Mouse (Mus musculus): ENCODE data around the gene Gga2. TPM values are rescaled to one million over a fixed set of nuclear protein-coding genes. Genes with fewer than 3 reads are reported as not detected.

The Gga2 gene
- polyA plus RNA-seq, 1 experiment from 2014 or later, result 63.7 TPM

DNA sequence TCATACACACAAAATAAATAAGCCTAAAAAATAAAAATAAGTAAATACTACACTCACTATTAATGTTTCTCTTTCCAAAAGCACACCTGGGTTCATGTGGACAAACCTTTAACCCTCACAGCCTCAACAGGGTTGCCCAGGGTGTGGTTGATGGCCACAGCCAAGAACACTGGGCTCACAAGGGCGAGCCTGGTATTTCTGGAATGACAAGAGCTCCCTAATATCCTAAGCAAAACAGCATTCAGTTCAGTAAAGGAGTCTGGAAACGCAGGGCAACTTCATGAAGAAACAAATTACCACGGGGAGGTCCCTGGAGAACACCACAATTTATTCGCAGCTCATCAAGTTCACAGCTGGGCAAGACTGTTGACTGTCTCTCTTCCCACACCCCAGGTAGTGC, 73.5 kb downstream of the Gga2 start:
- Histone ChIP-seq H3K9me3 (no peaks in the 10 kb centered on the region), H3K27ac (no peak overlapping the region), H3K27me3 (replicated peaks) (no peaks in the 10 kb centered on the region), H3K4me3 (no peak overlapping the region), H3K9ac (no peak overlapping the region), H3K4me2 (no peak overlapping the region), H3K36me3 (replicated peaks) (no peaks in the 10 kb centered on the region), H3K4me1 (no peaks in the 10 kb centered on the region)
- WGBS, result 69% methylated on average over 4 of the region's 4 CpGs
- no peak for ATAC-seq (replicated peaks)

DNA sequence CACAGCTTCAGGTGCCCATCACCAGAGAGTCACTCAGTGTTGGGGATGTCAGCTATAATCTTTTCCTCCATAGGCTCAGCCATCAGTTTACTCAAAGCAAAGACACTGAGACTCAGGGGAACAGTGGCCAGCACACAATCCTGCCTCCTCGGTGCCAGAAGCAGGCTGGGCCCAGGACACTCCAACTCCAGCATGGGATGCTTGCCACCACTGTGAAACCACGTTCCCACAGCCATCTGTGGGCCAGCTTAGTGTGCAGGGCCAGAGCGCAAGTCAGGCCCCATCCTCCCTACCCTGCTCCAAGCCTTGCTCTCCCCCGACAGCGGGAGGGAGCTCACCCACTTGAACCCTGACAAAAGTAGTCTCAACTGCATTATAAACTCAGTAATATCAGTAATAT, 74.8 kb downstream of the Gga2 start:
- Histone ChIP-seq H3K4me1 (no peaks in the 10 kb centered on the region), H3K9ac (no peak overlapping the region), H3K36me3 (replicated peaks) (no peaks in the 10 kb centered on the region), H3K4me3 (no peak overlapping the region), H3K9me3 (no peaks in the 10 kb centered on the region), H3K27ac (no peak overlapping the region), H3K4me2 (no peak overlapping the region), H3K27me3 (replicated peaks) (no peaks in the 10 kb centered on the region)
- no peak for ATAC-seq (replicated peaks)
- 82% methylated on average over 5 of the region's 5 CpGs for WGBS

DNA sequence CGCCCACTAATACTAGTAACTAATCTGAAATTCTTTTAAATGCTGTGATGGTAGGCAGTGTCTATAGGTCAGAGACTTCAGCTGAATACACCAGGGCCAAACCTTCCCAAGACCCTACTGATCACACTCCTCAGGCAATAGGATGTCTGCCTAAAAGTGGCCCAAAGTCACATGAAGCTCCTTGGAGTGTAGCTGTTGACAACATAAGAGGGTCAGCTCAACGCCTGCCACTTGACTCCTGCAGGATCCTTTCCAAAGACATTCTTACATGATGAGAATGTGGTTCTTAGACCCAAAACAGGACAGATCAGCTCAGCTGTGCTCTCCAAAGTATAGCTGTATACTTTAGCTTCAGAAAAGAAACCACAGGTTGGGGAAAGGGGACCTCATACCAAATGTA, 78.7 kb downstream of the Gga2 start:
- no peaks in the 10 kb centered on the region for H3K36me3 ChIP-seq (replicated peaks)
- ATAC-seq (replicated peaks), result no peak
- no peaks in the 10 kb centered on the region for H3K27me3 ChIP-seq (replicated peaks)
- no peak overlapping the region for H3K4me3 ChIP-seq
- H3K27ac ChIP-seq, result no peak overlapping the region
- no peaks in the 10 kb centered on the region for H3K4me1 ChIP-seq
- no peak overlapping the region for H3K9ac ChIP-seq
- H3K9me3 ChIP-seq, result no peaks in the 10 kb centered on the region
- 90% methylated on average over 2 of the region's 2 CpGs for WGBS
- H3K4me2 ChIP-seq, result no peak overlapping the region

DNA sequence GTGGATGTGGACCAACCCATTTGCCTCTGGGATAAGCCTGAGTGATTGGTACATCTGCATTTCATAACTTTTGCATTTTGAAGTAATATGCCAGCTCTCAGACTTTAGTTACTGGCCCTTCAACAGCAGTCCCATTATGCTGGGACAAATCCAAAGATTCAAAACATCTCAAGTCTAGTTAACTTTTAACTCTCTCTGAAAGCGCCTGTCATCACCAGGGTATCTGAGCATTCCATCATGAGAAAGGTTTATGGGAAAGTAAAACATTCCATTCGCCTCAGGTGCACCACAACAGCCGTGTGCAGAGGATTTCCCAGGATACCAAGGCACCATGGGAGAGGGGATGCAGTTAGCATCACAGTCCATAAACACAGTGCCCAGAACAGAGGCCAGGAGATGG, 79.4 kb downstream of the Gga2 start:
- no peak overlapping the region for H3K4me3 ChIP-seq
- no peak overlapping the region for H3K9ac ChIP-seq
- no peaks in the 10 kb centered on the region for H3K4me1 ChIP-seq
- ATAC-seq (replicated peaks), result no peak
- no peaks in the 10 kb centered on the region for H3K36me3 ChIP-seq (replicated peaks)
- 93% methylated on average over 3 of the region's 3 CpGs for WGBS
- H3K4me2 ChIP-seq, result no peak overlapping the region
- H3K27ac ChIP-seq, result no peak overlapping the region
- no peaks in the 10 kb centered on the region for H3K9me3 ChIP-seq
- H3K27me3 ChIP-seq (replicated peaks), result no peaks in the 10 kb centered on the region

DNA sequence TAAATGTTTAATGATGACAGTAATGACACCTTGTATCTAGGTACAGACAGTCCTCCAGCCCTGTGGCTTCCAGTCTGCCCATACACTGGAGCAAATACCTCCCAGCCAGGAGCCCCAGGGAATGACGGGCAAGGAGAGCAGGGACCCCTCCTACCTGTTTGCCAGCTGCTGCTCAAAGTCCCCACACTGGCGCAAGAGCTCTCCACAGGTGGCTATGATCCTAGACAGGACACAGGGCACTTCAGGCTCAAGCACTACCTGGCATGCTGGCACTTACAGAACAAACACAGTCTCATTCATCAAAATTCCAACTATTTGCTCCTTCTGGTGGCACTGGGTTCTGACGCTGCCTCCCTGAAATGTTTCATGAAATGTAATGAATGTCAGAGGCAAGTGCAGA, 80.0 kb downstream of the Gga2 start:
- no peak overlapping the region for H3K4me3 ChIP-seq
- H3K36me3 ChIP-seq (replicated peaks), result no peaks in the 10 kb centered on the region
- WGBS, result 86% methylated on average over 3 of the region's 3 CpGs
- ATAC-seq (replicated peaks), result no peak
- no peak overlapping the region for H3K9ac ChIP-seq
- no peaks in the 10 kb centered on the region for H3K9me3 ChIP-seq
- no peaks in the 10 kb centered on the region for H3K4me1 ChIP-seq
- H3K27me3 ChIP-seq (replicated peaks), result no peaks in the 10 kb centered on the region
- no peak overlapping the region for H3K27ac ChIP-seq
- no peak overlapping the region for H3K4me2 ChIP-seq

DNA sequence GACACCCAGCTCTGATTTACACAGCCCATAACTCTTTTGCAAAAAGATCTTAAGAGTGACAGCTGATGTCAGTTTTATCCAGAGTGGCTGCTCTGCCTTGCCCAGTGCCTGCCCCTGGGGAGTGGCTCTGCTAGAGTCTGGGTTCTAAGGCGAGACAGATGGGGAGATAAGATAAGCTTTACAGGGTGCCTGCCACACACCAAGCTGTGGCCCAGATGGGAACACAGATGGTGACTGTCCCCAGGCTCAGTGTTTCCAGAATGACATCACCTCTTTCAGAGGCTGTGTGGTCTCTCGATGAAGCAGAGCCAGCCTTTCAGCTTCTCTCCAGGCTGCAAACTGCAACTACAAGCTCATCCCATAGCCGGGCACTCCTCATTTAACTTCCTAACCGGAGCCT, 81.3 kb downstream of the Gga2 start:
- no peak overlapping the region for H3K9ac ChIP-seq
- no peaks in the 10 kb centered on the region for H3K4me1 ChIP-seq
- H3K9me3 ChIP-seq, result no peaks in the 10 kb centered on the region
- 28% methylated on average over 4 of the region's 4 CpGs for WGBS
- H3K27ac ChIP-seq, result no peak overlapping the region
- H3K4me2 ChIP-seq, result no peak overlapping the region
- 0 out of 2 replicates have a peak, but pooled peaks have one; percentile 33 for ATAC-seq (replicated peaks)
- H3K4me3 ChIP-seq, result no peak overlapping the region
- H3K36me3 ChIP-seq (replicated peaks), result no peaks in the 10 kb centered on the region
- H3K27me3 ChIP-seq (replicated peaks), result no peaks in the 10 kb centered on the region

DNA sequence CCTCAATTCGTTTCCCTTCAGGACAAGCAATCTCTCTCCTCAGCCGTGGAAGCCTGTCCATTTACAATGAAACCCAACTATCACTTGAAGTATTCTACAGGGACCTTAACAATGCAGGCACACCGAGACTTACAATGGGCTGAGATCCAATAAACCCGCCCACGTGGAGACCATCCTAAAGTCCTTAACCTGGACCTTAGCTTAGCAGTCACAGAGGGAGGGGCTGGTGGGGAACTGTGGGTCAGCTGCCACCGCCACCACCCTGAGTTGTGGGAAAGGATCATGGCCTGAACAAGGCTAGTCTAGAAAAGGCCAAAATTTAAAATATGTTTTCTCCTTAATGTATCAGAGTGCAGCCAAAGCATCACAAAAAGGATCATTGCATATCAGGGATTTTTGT, 81.8 kb downstream of the Gga2 start:
- Histone ChIP-seq H3K27me3 (replicated peaks) (no peaks in the 10 kb centered on the region), H3K4me1 (no peaks in the 10 kb centered on the region), H3K4me3 (no peak overlapping the region), H3K9me3 (no peaks in the 10 kb centered on the region), H3K27ac (no peak overlapping the region), H3K36me3 (replicated peaks) (no peaks in the 10 kb centered on the region), H3K4me2 (no peak overlapping the region), H3K9ac (no peak overlapping the region)
- no peak for ATAC-seq (replicated peaks)
- WGBS, result 54% methylated on average over 6 of the region's 6 CpGs

DNA sequence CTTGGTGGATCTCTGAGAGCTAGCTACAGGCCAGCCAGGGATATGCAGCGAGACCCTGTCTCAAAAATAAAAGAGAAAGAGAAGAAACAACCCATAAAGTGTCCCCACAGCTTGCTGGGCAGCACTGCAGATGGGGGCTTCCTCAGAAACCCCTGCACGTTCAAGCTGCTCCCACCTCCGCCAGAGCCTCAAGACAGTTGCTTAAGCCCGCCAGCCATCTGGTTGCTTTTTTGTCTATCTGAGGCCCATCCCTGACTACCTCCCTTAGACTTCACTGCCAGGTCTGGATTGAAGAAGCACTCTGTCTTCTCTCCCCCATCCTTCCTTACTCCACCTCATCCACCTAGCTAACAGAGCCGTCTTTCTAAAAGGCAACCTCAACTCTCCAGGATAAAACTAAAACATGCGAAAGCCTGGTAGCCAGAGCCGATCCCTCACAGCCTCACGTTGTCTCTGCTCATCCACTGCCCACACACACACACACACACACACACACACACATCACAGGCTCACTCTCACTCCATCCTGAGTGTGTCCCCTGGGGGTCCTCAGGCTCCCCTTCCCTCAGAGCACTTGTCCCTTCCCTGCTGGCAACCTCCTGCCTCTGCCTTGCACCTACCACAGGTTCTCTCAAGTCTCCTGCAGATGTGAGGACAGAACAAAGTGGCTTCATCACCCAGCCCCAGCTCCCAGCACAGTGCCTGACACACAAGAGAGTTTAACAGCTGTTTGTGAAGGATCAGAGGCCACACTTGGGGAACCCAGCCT, 82.7 kb downstream of the Gga2 start:
- no peak overlapping the region for H3K4me2 ChIP-seq
- H3K4me1 ChIP-seq, result no peaks in the 10 kb centered on the region
- WGBS, result 72% methylated on average over 8 of the region's 8 CpGs
- H3K9me3 ChIP-seq, result no peaks in the 10 kb centered on the region
- H3K36me3 ChIP-seq (replicated peaks), result no peaks in the 10 kb centered on the region
- H3K9ac ChIP-seq, result no peak overlapping the region; the same call in 1 of the 2 replicates
- ATAC-seq (replicated peaks), result no peak
- H3K27ac ChIP-seq, result no peak overlapping the region
- no peaks in the 10 kb centered on the region for H3K27me3 ChIP-seq (replicated peaks)
- no peak overlapping the region for H3K4me3 ChIP-seq

DNA sequence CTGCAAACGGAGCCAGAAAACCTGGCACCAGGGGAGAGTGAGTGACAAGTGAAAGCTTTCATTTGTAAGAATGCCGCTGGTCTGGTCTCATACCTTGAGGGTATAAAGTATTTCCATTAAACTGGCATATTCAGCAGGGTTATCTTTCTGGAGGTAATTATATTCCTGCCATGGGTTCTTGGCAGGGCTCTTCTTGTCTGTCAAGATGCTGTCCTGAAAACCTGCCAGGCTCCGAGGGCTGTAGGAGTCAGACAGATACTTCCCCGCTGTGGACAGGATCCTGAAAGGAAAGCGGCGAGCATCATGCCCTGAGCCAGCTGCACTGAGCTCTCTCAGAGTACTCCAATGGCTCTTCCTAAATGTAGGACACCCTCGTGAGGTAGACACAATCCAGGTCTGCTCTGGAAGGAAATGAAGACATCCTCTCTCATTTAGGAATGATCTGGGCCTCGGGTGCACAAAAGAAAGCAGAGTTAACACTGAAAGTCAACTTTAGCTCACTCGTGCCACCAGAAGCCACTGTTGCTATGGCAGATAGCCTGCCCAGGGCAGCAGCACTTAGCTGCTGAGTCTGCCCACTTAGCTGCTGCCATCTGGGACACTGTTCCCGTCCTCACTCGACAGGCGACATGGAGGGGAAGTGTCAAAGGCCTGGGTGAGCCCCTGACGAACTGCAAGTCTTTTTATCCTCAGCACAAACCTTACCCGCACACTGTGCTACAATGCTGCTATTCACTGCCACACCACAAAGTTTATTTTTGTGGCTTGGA, 84.0 kb downstream of the Gga2 start:
- Histone ChIP-seq H3K9ac (no peak overlapping the region), H3K4me1 (no peaks in the 10 kb centered on the region), H3K9me3 (no peaks in the 10 kb centered on the region), H3K36me3 (replicated peaks) (no peaks in the 10 kb centered on the region), H3K27ac (no peak overlapping the region; the same call in 1 of the 2 replicates), H3K4me3 (no peak overlapping the region), H3K27me3 (replicated peaks) (no peaks in the 10 kb centered on the region), H3K4me2 (no peak overlapping the region)
- no peak for ATAC-seq (replicated peaks)
- 59% methylated on average over 14 of the region's 14 CpGs for WGBS

Other genes with a start within 250 kb of the Gga2 start
- 0.13 and 0.15 TPM in 2 replicates for gene Scnn1b, start 156.2 kb downstream of the Gga2 start, polyA plus RNA-seq (2015; fragmentation: Nextera tagmentation; extraction: Ambion mirVana)
- 27.1 and 27.5 TPM in 2 replicates for gene Cog7, start 39.5 kb downstream of the Gga2 start, polyA plus RNA-seq (2015; fragmentation: Nextera tagmentation; extraction: Ambion mirVana)
- gene Ubfd1, start 46.0 kb upstream of the Gga2 start, polyA plus RNA-seq (2015; fragmentation: Nextera tagmentation; extraction: Ambion mirVana), result 81.4 and 85.3 TPM in 2 replicates
- 9.2 and 10.7 TPM in 2 replicates for gene Ears2, start 46.0 kb upstream of the Gga2 start, polyA plus RNA-seq (2015; fragmentation: Nextera tagmentation; extraction: Ambion mirVana)
- 588 and 603 TPM in 2 replicates for gene Ndufab1, start 80.7 kb upstream of the Gga2 start, polyA plus RNA-seq (2015; fragmentation: Nextera tagmentation; extraction: Ambion mirVana)
- gene Palb2, start 111.8 kb upstream of the Gga2 start, polyA plus RNA-seq (2015; fragmentation: Nextera tagmentation; extraction: Ambion mirVana), result 4.9 and 5.0 TPM in 2 replicates
- 166 and 173 TPM in 2 replicates for gene Dctn5, start 111.8 kb upstream of the Gga2 start, polyA plus RNA-seq (2015; fragmentation: Nextera tagmentation; extraction: Ambion mirVana)
- 17.2 and 22.9 TPM in 2 replicates for gene Plk1, start 138.2 kb upstream of the Gga2 start, polyA plus RNA-seq (2015; fragmentation: Nextera tagmentation; extraction: Ambion mirVana)
- gene Ern2, start 165.0 kb upstream of the Gga2 start, polyA plus RNA-seq (2015; fragmentation: Nextera tagmentation; extraction: Ambion mirVana), result 1.9 and 2.7 TPM in 2 replicates
- 1.3 and 1.6 TPM in 2 replicates for gene Chp2, start 198.3 kb upstream of the Gga2 start, polyA plus RNA-seq (2015; fragmentation: Nextera tagmentation; extraction: Ambion mirVana)